Mouse (Mus musculus): ENCODE data around the gene Alox12. TPM values are rescaled to one million over a fixed set of nuclear protein-coding genes. Genes with fewer than 3 reads are reported as not detected.

The Alox12 gene
- total and polyA plus RNA-seq, 3 experiments, result 0.03 TPM; not detected in 2

GRCm38 (mm10) chr11:70239541-70240279, 15.4 kb downstream of the Alox12 start, which contains the start of the genes Gm21988 and Rnasek:
Gene Gm21988, minus strand, starts transcription at chr11:70239830.
Gene Rnasek, minus strand, starts transcription at chr11:70239842.
- peak; percentile 94 for DNase-seq (ENCODE audit: low read depth, low spot score)
- Histone ChIP-seq H3K4me1 (ENCODE audit: control insufficient read depth in 1 of 2, insufficient read depth in 2 of 2, low read length in 2 of 2) (peaks cover 0 to 7% of the 10 kb centered on the region in 2 experiments; a peak in 3 of 4 replicates), H3K4me3 (ENCODE audit: control insufficient read depth in 1 of 2, insufficient read depth in 1 of 2, low read depth in 2 of 2, low read length in 2 of 2) (peak within 1 kb of the TSS; percentile 87 to 92), H3K27ac (ENCODE audit: control insufficient read depth, low read depth, low read length) (peak within 1 kb of the TSS; percentile 93), H3K9ac (ENCODE audit: control insufficient read depth, low read depth, low read length, poor library complexity, severe bottlenecking) (peak within 1 kb of the TSS; percentile 82), H3K36me3 (ENCODE audit: control insufficient read depth in 1 of 2, insufficient read depth in 2 of 2, low read length in 2 of 2) (peaks cover 0 to 6% of the 10 kb centered on the region in 2 experiments; a peak in 1 of 4 replicates), H3K27me3 (ENCODE audit: control insufficient read depth in 1 of 2, insufficient read depth in 2 of 2, low read length in 2 of 2) (peaks cover 0 to 2% of the 10 kb centered on the region in 2 experiments; a peak in 1 of 4 replicates), H3K79me2 (ENCODE audit: control insufficient read depth, insufficient read depth, low read length, poor library complexity) (peaks cover 17% of the 10 kb centered on the region), H3K9me3 (replicated peaks; ENCODE audit: insufficient read depth, low read length) (no peaks in the 10 kb centered on the region)
- TF ChIP-seq KAT2A (conservative IDR thresholded peaks at IDR 0.05; ENCODE audit: low read depth, low read length), result peak; percentile 51; the same call in 1 of the 2 replicates
- peak; percentile 71 for TF ChIP-seq ETS1 (IDR thresholded peaks at IDR 0.05; ENCODE audit: low read depth, low read length)
- no peak for TF ChIP-seq E2F4 (IDR thresholded peaks at IDR 0.05; ENCODE audit: borderline replicate concordance, low read depth, low read length)
- TF ChIP-seq POLR2AphosphoS2 (IDR thresholded peaks at IDR 0.05; ENCODE audit: low read length), result peak; percentile 81
- peak; percentile 56; the same call in 1 of the 2 replicates for TF ChIP-seq NRF1 (IDR thresholded peaks at IDR 0.05; ENCODE audit: insufficient read depth, low read depth, low read length, poor library complexity, severe bottlenecking)
- TF ChIP-seq GABPA (IDR thresholded peaks at IDR 0.05; ENCODE audit: low read depth, low read length), result no peak
- TF ChIP-seq MYB (IDR thresholded peaks at IDR 0.05; ENCODE audit: low read depth, low read length), result no peak
- peak; percentile 53 for TF ChIP-seq TCF12 (IDR thresholded peaks at IDR 0.05; ENCODE audit: low read depth, low read length)
- TF ChIP-seq MAX (IDR thresholded peaks at IDR 0.05; ENCODE audit: low read length), result peak; percentile 95
- TF ChIP-seq GATA1 (IDR thresholded peaks at IDR 0.05; ENCODE audit: low read depth, low read length), result peak; percentile 66; the same call in 1 of the 2 replicates
- peak; percentile 97 to 99 for TF ChIP-seq USF2 (IDR thresholded peaks at IDR 0.05; ENCODE audit: borderline replicate concordance in 1 of 2, insufficient read depth in 1 of 2, low read depth in 1 of 2, low read length in 2 of 2)
- peak; percentile 74 for TF ChIP-seq NELFE (IDR thresholded peaks at IDR 0.05; ENCODE audit: low read depth, low read length)
- TF ChIP-seq CHD1 (IDR thresholded peaks at IDR 0.05; ENCODE audit: low read depth, low read length), result peak; percentile 100
- no peak for TF ChIP-seq POLR2AphosphoS5 (IDR thresholded peaks at IDR 0.05; ENCODE audit: borderline replicate concordance, low read depth, low read length)
- TF ChIP-seq ZC3H11A (IDR thresholded peaks at IDR 0.05; ENCODE audit: low read depth, low read length), result no peak
- no peak for TF ChIP-seq ZKSCAN1 (IDR thresholded peaks at IDR 0.05; ENCODE audit: low read depth, low read length)
- peak; percentile 58 for TF ChIP-seq MXI1 (IDR thresholded peaks at IDR 0.05; ENCODE audit: low read depth, low read length)
- no peak for TF ChIP-seq MAZ (IDR thresholded peaks at IDR 0.05; ENCODE audit: low read depth, low read length)
- TF ChIP-seq MAFK (IDR thresholded peaks at IDR 0.05; ENCODE audit: borderline replicate concordance, low read depth, low read length), result no peak
- peak; percentile 100 for TF ChIP-seq SIN3A (IDR thresholded peaks at IDR 0.05; ENCODE audit: low read length)
- peak; percentile 85 for TF ChIP-seq HCFC1 (IDR thresholded peaks at IDR 0.05; ENCODE audit: low read depth, low read length)
- TF ChIP-seq BHLHE40 (IDR thresholded peaks at IDR 0.05; ENCODE audit: borderline replicate concordance, low read depth, low read length), result peak; percentile 83
- peak; percentile 82 for TF ChIP-seq ELF1 (IDR thresholded peaks at IDR 0.05; ENCODE audit: low read depth, low read length)
- 0 out of 2 replicates have a peak, but pooled peaks have one; percentile 28 for TF ChIP-seq MYC (IDR thresholded peaks at IDR 0.05; ENCODE audit: low read depth, low read length)
- TF ChIP-seq CHD2 (IDR thresholded peaks at IDR 0.05; ENCODE audit: low read length), result no peak
- peak; percentile 97 for TF ChIP-seq USF1 (IDR thresholded peaks at IDR 0.05; ENCODE audit: low read depth, low read length)
- TF ChIP-seq ZMIZ1 (IDR thresholded peaks at IDR 0.05; ENCODE audit: low read depth, low read length), result no peak
- no peak for TF ChIP-seq CTCF (IDR thresholded peaks at IDR 0.05 in 2 of 3, conservative IDR thresholded peaks at IDR 0.05 in 1 of 3; ENCODE audit: control insufficient read depth in 1 of 3, insufficient read depth in 1 of 3, low read depth in 2 of 3, low read length in 3 of 3, poor library complexity in 1 of 3, severe bottlenecking in 1 of 3)
- peak; percentile 91 for TF ChIP-seq TBP (IDR thresholded peaks at IDR 0.05; ENCODE audit: low read depth, low read length)
- no peak for TF ChIP-seq TAL1 (IDR thresholded peaks at IDR 0.05; ENCODE audit: low read length)
- peak; percentile 69 to 85; a peak in 3 of 4 replicates for TF ChIP-seq POLR2A (IDR thresholded peaks at IDR 0.05; ENCODE audit: control insufficient read depth in 1 of 2, insufficient read depth in 1 of 2, low read depth in 1 of 2, low read length in 2 of 2, poor library complexity in 1 of 2)
